Mouse (Mus musculus): Measurements from ENCODE around the gene Comt. TPM values are rescaled to one million over a fixed set of nuclear protein-coding genes. Genes with fewer than 3 reads are reported as not detected.
A peak's percentile ranks its signal among the peaks of the same experiment; 100 is the strongest.

The Comt gene
- polyA plus RNA-seq, 1 experiment = 89.2 TPM

- TF ChIP-seq POLR2A (IDR thresholded peaks at IDR 0.05; ENCODE audit: low read depth, low read length) = no peak
- TF ChIP-seq CTCF (IDR thresholded peaks at IDR 0.05; ENCODE audit: borderline replicate concordance, insufficient read depth, low read length) = no peak
- H3K4me1 ChIP-seq (ENCODE audit: control insufficient read depth, insufficient read depth, low read length) = no peaks in the 10 kb centered on the region
- no peak overlapping the region for H3K4me3 ChIP-seq (ENCODE audit: insufficient read depth, low read length)
- no peak overlapping the region for H3K27ac ChIP-seq (ENCODE audit: insufficient read depth, low read length)
These were observed 21.4 kb downstream of the Comt start for GRCm38 (mm10) chr16:18405091-18405854.

DNA sequence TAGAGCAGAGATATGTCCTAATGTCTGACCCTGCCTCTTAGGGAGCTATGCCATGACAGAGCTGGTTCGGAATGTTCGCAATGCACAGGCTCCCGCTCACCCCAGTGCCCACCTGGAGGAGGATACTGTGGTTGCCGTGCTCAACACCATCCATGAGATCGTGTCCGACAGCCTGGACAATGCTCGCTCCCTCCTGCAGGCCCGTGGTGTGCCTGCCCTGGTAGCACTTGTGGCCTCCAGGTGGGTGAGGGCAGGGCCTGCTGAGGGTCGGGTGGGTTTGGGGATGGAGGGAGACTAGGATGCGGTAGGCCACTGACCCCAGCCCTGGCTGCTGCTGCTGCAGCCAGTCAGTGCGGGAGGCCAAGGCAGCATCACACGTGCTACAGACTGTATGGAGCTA is 23.4 kb downstream of the Comt start:
- H3K4me3 ChIP-seq (ENCODE audit: insufficient read depth, low read length) = no peak overlapping the region
- H3K4me1 ChIP-seq (ENCODE audit: control insufficient read depth, insufficient read depth, low read length) = no peaks in the 10 kb centered on the region
- no peak for TF ChIP-seq CTCF (IDR thresholded peaks at IDR 0.05; ENCODE audit: borderline replicate concordance, insufficient read depth, low read length)
- no peak for TF ChIP-seq POLR2A (IDR thresholded peaks at IDR 0.05; ENCODE audit: low read depth, low read length)
- H3K27ac ChIP-seq (ENCODE audit: insufficient read depth, low read length) = no peak overlapping the region

GRCm38 (mm10) chr16:18400472-18401216 is 26.0 kb downstream of the Comt start:
- no peak overlapping the region for H3K27ac ChIP-seq (ENCODE audit: insufficient read depth, low read length)
- H3K4me3 ChIP-seq (ENCODE audit: insufficient read depth, low read length) = no peak overlapping the region
- TF ChIP-seq CTCF (IDR thresholded peaks at IDR 0.05; ENCODE audit: borderline replicate concordance, insufficient read depth, low read length) (no peak), POLR2A (IDR thresholded peaks at IDR 0.05; ENCODE audit: low read depth, low read length) (no peak)
- H3K4me1 ChIP-seq (ENCODE audit: control insufficient read depth, insufficient read depth, low read length) = peaks cover 2% of the 10 kb centered on the region; the same call in 1 of the 2 replicates

GRCm38 (mm10) chr16:18400028-18400427 is 26.6 kb downstream of the Comt start:
- Histone ChIP-seq H3K4me1 (ENCODE audit: control insufficient read depth, insufficient read depth, low read length) (peaks cover 2% of the 10 kb centered on the region; the same call in 1 of the 2 replicates), H3K4me3 (ENCODE audit: insufficient read depth, low read length) (no peak overlapping the region), H3K27ac (ENCODE audit: insufficient read depth, low read length) (no peak overlapping the region)
- no peak for TF ChIP-seq POLR2A (IDR thresholded peaks at IDR 0.05; ENCODE audit: low read depth, low read length)
- TF ChIP-seq CTCF (IDR thresholded peaks at IDR 0.05; ENCODE audit: borderline replicate concordance, insufficient read depth, low read length) = no peak

GRCm38 (mm10) chr16:18396791-18397621 is 29.6 kb downstream of the Comt start:
- peaks cover 2% of the 10 kb centered on the region; the same call in 1 of the 2 replicates for H3K4me1 ChIP-seq (ENCODE audit: control insufficient read depth, insufficient read depth, low read length)
- TF ChIP-seq POLR2A (IDR thresholded peaks at IDR 0.05; ENCODE audit: low read depth, low read length) = no peak
- TF ChIP-seq CTCF (IDR thresholded peaks at IDR 0.05; ENCODE audit: borderline replicate concordance, insufficient read depth, low read length) = no peak
- H3K27ac ChIP-seq (ENCODE audit: insufficient read depth, low read length) = no peak overlapping the region
- H3K4me3 ChIP-seq (ENCODE audit: insufficient read depth, low read length) = no peak overlapping the region

DNA sequence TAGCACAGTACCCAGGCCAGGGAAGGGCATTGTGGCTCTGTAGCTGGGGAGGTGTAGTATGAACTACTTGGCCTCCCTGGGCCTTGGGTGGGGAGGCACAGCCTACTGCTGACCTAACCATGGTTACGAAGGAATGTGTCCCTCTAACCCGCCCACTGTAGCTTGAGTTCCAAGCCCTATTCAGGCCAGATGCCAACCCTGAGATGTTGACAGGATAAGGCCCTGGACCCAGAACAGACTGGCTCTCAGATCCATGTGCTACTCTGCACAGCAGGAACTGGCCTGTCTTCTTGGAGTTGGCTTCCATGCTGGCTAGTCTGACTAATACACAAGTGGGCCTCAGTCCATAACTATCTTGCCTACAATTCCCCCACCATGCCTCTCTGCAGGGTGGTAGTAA is 30.5 kb downstream of the Comt start:
- TF ChIP-seq POLR2A (IDR thresholded peaks at IDR 0.05; ENCODE audit: low read depth, low read length) = peak; percentile 48; the same call in 1 of the 2 replicates
- no peak for TF ChIP-seq CTCF (IDR thresholded peaks at IDR 0.05; ENCODE audit: borderline replicate concordance, insufficient read depth, low read length)
- peaks cover 2% of the 10 kb centered on the region; the same call in 1 of the 2 replicates for H3K4me1 ChIP-seq (ENCODE audit: control insufficient read depth, insufficient read depth, low read length)
- H3K27ac ChIP-seq (ENCODE audit: insufficient read depth, low read length) = no peak overlapping the region
- no peak overlapping the region for H3K4me3 ChIP-seq (ENCODE audit: insufficient read depth, low read length)

- Histone ChIP-seq H3K4me3 (ENCODE audit: insufficient read depth, low read length) (no peak overlapping the region), H3K27ac (ENCODE audit: insufficient read depth, low read length) (peak overlapping the region; percentile 36), H3K4me1 (ENCODE audit: control insufficient read depth, insufficient read depth, low read length) (peaks cover 2% of the 10 kb centered on the region; the same call in 1 of the 2 replicates)
- no peak for TF ChIP-seq CTCF (IDR thresholded peaks at IDR 0.05; ENCODE audit: borderline replicate concordance, insufficient read depth, low read length)
- TF ChIP-seq POLR2A (IDR thresholded peaks at IDR 0.05; ENCODE audit: low read depth, low read length) = no peak
These were observed 31.0 kb downstream of the Comt start for GRCm38 (mm10) chr16:18395620-18396036.

DNA sequence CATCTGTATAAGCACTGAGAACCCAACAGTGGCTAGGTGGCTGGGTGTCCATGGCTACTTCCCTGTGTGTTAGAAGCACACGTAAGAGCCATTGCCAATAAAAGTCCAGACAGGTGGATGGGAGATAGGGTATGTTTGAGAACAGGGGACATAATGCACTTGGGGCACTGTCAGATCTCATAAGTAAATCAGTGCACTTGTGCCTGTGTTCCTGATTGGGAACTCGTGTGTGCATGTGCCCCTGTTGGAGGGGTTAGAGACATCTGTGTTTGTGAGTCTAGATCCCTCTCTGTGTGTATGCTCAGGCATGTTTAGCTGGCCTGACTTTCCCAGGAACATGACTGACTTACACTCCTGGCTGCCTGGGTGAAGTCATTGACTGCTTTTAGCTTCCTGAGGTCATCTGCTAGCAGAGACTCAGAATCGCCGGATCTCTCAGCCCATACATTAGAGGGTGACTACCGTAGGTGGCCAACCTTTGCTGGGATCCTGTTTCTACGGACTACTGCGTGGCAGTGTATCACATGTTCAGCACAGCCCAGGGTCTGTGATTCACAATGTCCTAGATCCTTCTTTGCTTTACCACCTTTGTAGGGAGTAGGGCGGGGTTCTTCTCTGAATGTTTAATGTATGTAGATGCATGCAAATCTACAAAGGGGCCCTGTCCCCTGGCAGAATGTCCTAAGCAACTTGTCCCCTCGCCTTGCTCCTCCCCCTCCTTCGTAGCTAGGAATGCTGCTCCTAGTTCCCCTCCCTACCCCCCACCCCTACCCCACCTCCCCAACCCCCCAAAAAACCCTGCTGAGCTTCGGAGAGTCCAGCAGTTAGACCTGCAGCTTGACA is 31.7 kb downstream of the Comt start:
- H3K27ac ChIP-seq (ENCODE audit: insufficient read depth, low read length) = peak overlapping the region; percentile 68
- TF ChIP-seq CTCF (IDR thresholded peaks at IDR 0.05; ENCODE audit: borderline replicate concordance, insufficient read depth, low read length) (no peak), POLR2A (IDR thresholded peaks at IDR 0.05; ENCODE audit: low read depth, low read length) (no peak)
- H3K4me3 ChIP-seq (ENCODE audit: insufficient read depth, low read length) = no peak overlapping the region
- peaks cover 2% of the 10 kb centered on the region; the same call in 1 of the 2 replicates for H3K4me1 ChIP-seq (ENCODE audit: control insufficient read depth, insufficient read depth, low read length)
